Mouse (Mus musculus): ENCODE results near the gene Inf2. TPM values are rescaled to one million over a fixed set of nuclear protein-coding genes. Genes with fewer than 3 reads are reported as not detected.

The Inf2 gene
- 3.0 and 3.9 TPM in 2 replicates for polyA plus RNA-seq (2015; fragmentation: Nextera tagmentation; extraction: Ambion mirVana)

DNA sequence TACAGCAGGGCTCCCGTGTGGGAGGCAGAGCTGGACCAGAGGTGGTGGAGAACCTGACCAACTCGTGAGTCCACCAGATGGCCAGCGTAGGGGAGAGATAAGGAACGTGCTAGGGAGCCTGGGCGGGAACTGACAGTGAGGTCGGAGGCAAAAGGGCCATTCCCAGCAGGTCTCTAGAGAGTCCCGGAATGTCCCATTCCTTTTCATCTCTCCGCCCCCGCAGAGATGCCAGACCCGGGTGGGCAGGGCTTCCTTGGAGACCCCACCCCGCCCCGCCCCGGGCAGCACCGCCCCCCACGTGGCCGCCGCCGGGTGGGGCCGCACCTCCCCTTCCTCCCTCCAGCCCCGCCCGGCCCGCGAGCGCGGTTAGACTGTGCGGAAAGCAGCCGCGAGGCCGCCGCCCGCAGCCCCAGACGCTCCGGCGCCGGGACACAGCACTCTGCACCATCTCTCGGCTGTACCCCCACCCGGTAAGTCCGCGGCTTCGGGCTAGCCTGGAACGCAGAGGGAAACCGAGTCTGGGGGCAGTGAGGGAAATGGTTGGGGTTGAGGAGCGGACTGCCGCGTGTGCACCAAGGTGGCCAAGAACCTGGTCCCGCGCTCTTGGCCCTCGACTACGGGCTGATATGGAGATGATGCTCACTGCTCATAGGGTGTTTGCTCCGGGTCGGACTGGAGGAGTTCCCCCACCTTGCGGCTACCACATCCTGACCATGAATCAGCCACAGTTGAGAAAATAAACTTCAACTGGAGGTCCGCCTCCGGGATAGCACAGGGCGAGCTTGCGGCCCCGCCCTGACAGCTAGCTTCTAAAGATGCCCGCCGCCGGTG is at the start of gene Inf2:
TSS of gene Inf2 (plus strand) at position 359 of the 831 bp plus-strand sequence.
- peak; percentile 79 for ATAC-seq (replicated peaks)
- Histone ChIP-seq H3K9ac (replicated peaks) (peak within 1 kb of the TSS; percentile 58), H3K27me3 (0 out of 2 replicates have a peak, but pooled peaks cover 11% of the 10 kb centered on the region), H3K4me3 (peak within 1 kb of the TSS; percentile 50), H3K4me2 (replicated peaks) (peak within 1 kb of the TSS; percentile 83), H3K9me3 (no peaks in the 10 kb centered on the region), H3K4me1 (peaks cover 38% of the 10 kb centered on the region), H3K36me3 (no peaks in the 10 kb centered on the region), H3K27ac (replicated peaks) (no peak within 1 kb of the TSS)
- under 1% methylated on average over 58 of the region's 60 CpGs for WGBS

DNA sequence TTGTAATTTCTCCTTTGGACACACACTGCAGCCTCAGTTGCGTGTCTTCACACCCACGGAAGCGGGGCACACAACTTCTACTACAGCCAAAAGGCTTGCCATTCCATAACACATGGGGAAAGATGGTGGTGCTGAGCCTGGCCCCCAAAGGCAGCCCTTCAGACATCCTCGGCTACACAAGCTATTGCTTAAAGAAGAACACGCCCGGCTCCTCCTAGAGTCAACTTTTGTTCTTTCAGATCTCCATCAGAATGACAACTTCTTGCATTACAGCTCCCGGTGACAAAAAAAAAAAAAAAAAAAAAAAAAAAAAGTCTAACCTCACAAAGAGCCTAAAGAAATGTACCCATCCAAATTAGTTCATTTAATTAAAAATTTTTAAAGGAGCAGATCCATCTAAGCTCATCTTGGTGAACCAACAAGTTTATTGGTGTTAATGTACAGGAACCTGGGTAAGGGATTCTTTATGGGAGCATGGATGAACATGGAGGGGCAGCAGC is 49.1 kb upstream of the Inf2 start:
- peaks cover 35% of the 10 kb centered on the region for H3K4me1 ChIP-seq
- no peak for ATAC-seq (replicated peaks)

DNA sequence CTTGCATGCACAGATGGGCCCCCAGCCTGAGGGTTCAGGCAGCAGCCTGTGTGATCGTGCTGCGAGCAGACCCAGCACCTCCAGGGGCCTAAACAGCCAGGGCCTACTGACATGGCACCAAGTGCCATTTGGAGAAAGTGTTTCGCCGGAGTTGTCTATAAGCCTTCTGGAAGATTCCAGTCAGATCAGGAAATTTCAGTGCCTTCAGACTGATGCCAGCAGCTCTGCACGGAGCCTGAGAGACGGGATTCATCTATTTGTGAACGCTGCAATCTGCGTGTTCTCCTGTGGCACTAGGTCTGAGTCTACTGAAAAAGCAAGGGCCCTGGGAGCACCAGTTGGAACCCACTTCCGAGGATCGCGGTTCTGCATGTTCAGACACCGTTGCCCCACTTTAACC is 48.3 kb upstream of the Inf2 start:
- Histone ChIP-seq H3K27me3 (no peaks in the 10 kb centered on the region), H3K27ac (replicated peaks) (peak overlapping the region; percentile 92), H3K9ac (replicated peaks) (no peak overlapping the region), H3K9me3 (no peaks in the 10 kb centered on the region), H3K4me3 (no peak overlapping the region), H3K4me2 (replicated peaks) (no peak overlapping the region), H3K36me3 (no peaks in the 10 kb centered on the region), H3K4me1 (peaks cover 41% of the 10 kb centered on the region)
- 71% methylated on average over 12 of the region's 12 CpGs for WGBS
- ATAC-seq (replicated peaks), result no peak

More for the DNA sequence above, 49.1 kb upstream of the Inf2 start:
- Histone ChIP-seq H3K36me3 (no peaks in the 10 kb centered on the region), H3K27ac (replicated peaks) (no peak overlapping the region), H3K9ac (replicated peaks) (no peak overlapping the region), H3K4me2 (replicated peaks) (no peak overlapping the region), H3K9me3 (no peaks in the 10 kb centered on the region), H3K27me3 (no peaks in the 10 kb centered on the region), H3K4me3 (no peak overlapping the region)
- 89% methylated on average over 7 of the region's 7 CpGs for WGBS

DNA sequence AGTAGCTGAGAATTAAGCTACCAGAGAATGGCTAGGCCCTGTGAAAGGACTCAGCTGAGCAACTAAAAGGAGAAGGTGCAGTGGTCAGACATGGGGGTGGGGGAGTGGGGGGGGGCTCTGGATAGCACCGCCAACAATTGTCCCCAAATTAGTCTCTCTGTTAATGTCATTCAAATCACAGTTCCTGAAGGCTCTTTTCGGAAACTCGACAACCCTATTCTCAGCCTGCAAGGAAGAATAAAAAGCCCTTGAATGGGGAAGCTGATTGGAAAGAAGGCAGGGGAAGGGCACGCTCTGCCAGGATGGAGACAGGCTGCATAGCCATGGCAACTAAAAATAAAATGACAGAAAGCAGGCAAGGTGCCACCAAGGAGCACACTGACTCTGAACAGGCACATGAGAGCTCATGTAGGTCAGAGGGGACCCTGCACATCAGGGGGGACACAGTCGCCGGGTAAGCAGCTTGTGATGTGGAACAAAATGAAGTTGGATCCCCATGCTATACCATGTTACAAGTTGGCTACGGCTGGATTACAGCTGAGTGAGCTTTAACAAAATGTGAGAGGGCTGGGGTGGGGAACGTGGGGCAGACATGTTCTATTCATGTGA is 47.0 kb upstream of the Inf2 start:
- H3K4me3 ChIP-seq, result no peak overlapping the region
- H3K9me3 ChIP-seq, result no peaks in the 10 kb centered on the region
- ATAC-seq (replicated peaks), result peak; percentile 81
- H3K27ac ChIP-seq (replicated peaks), result peak overlapping the region; percentile 92
- peak overlapping the region; percentile 16 for H3K9ac ChIP-seq (replicated peaks)
- peaks cover 50% of the 10 kb centered on the region for H3K4me1 ChIP-seq
- WGBS, result 4% methylated on average over 8 of the region's 8 CpGs
- H3K4me2 ChIP-seq (replicated peaks), result 0 out of 2 replicates have a peak overlapping the region, but pooled peaks have one; percentile 22
- no peaks in the 10 kb centered on the region for H3K27me3 ChIP-seq
- no peaks in the 10 kb centered on the region for H3K36me3 ChIP-seq

DNA sequence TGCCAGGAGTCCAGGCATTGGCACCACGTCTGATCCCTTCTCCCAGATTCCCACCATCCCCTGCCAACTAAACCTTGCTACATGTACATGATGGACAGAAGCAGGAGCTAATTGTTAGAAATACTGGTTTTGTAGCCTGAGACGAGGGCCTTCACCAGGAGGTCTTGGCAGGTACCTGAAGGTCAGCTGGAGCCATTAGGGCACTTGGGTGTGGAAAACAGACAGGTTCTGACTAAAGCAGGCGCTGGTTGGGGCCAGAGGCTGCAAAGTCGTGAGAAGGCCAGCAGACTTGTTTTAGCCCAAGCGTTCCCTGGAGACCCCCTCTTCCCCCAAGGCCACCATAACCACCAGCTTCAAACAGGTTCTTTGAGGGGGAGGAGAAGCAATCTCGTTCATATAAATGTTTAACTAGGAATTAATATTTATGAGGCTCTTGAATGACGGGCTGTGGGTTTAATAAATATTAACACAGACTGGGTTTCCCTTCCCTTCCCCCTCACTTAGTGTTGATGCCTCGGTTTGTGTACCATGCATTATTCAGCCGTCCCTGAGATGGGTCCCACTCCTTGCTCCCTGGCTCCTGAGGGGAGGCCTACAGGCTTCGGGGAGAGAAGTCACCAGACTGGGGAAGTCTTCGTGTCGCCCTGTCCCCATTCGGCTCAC is 46.2 kb upstream of the Inf2 start:
- Histone ChIP-seq H3K4me1 (peaks cover 50% of the 10 kb centered on the region), H3K27ac (replicated peaks) (peak overlapping the region; percentile 92), H3K27me3 (no peaks in the 10 kb centered on the region), H3K36me3 (no peaks in the 10 kb centered on the region), H3K9ac (replicated peaks) (peak overlapping the region; percentile 39), H3K4me3 (no peak overlapping the region), H3K4me2 (replicated peaks) (peak overlapping the region; percentile 22; the same call in 1 of the 2 replicates), H3K9me3 (no peaks in the 10 kb centered on the region)
- peak; percentile 66 for ATAC-seq (replicated peaks)
- 30% methylated on average over 13 of the region's 13 CpGs for WGBS

DNA sequence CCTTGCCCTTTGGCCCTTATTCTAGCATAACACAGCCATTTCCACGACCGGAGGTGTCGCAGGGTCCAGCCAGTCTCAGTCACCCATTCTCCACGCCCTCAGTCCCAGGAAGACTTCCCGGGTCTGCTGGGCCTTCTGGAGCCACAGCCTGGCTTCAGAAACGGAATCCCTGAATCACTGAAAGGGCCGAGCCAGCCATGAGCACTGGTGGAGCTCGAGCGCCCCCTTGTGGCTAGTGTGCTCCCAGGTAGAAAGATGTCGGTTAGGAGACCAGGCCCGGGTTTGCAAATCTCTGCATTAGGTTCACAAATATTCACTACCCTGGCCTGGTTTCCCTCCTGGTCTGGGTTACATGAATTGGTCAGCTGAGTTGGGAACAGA is 45.7 kb upstream of the Inf2 start:
- Histone ChIP-seq H3K36me3 (no peaks in the 10 kb centered on the region), H3K27me3 (no peaks in the 10 kb centered on the region), H3K4me2 (replicated peaks) (peak overlapping the region; percentile 22; the same call in 1 of the 2 replicates), H3K9ac (replicated peaks) (peak overlapping the region; percentile 39), H3K4me1 (peaks cover 50% of the 10 kb centered on the region), H3K4me3 (no peak overlapping the region), H3K27ac (replicated peaks) (peak overlapping the region; percentile 92), H3K9me3 (no peaks in the 10 kb centered on the region)
- ATAC-seq (replicated peaks), result peak; percentile 65
- WGBS, result 4% methylated on average over 11 of the region's 11 CpGs

DNA sequence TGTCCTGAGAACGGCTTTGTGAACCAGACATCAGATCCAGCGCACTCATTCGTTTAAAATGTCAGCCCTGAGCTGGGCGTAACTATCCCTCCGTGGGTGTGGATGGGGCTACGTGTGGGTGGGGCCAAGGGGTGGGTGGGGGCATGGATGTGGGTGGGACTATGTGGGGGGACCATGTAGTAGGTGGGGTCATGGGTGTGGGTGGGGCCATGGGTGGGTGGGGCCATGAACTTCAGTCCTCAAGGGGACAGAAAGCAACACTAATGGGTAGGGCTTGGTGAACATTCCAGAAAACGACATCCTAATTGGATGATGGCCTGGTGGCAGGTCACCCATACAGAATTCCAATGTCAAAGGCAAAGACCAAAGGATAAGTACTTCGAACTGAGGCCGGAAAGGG is 44.6 kb upstream of the Inf2 start:
- H3K4me3 ChIP-seq, result no peak overlapping the region
- no peak for ATAC-seq (replicated peaks)

DNA sequence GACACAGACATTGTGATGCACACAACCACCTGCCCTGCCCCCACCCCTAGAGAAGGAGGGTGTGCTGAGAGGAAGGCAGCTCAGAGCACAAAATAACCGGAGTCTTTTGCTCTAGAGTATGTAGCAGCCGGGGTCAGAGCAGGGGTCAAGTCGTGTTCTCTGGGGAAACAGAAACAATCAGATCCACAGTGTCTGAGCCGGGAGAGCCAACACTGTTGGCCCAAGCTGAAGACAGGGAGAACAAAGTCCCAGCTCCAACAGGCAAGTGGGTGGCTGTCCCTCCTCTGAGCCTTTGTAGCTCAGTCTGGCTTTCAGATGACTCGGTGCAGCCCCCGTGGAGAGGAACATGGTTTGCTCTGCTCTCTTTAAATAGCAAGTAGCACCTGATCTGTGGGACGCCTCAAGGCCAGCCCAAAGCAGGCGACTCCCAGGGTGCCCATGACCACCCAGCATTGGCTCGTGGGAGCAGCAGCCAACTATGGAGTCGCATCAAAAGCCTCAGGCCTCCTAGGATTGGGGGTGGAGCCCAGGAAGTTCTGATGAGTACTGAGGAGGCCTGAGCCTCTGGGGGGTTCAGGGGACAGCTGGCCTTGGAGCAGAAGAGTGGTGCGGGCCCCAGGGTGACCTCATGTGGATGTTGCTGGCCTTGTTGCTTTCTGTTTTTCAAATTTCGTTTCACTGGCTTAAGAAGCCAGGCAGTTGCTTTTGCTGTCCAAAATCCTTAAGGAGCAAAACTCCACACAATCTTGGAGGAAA is 43.5 kb upstream of the Inf2 start:
- H3K4me3 ChIP-seq, result no peak overlapping the region
- no peaks in the 10 kb centered on the region for H3K36me3 ChIP-seq
- no peaks in the 10 kb centered on the region for H3K27me3 ChIP-seq
- H3K4me2 ChIP-seq (replicated peaks), result no peak overlapping the region
- no peak overlapping the region for H3K9ac ChIP-seq (replicated peaks)
- H3K4me1 ChIP-seq, result peaks cover 48% of the 10 kb centered on the region
- H3K27ac ChIP-seq (replicated peaks), result no peak overlapping the region
- ATAC-seq (replicated peaks), result no peak
- no peaks in the 10 kb centered on the region for H3K9me3 ChIP-seq
- WGBS, result 31% methylated on average over 12 of the region's 12 CpGs

More for the DNA sequence above, 44.6 kb upstream of the Inf2 start:
- Histone ChIP-seq H3K9me3 (no peaks in the 10 kb centered on the region), H3K27me3 (no peaks in the 10 kb centered on the region), H3K27ac (replicated peaks) (no peak overlapping the region), H3K4me1 (peaks cover 50% of the 10 kb centered on the region), H3K9ac (replicated peaks) (no peak overlapping the region), H3K36me3 (no peaks in the 10 kb centered on the region), H3K4me2 (replicated peaks) (no peak overlapping the region)
- WGBS, result 72% methylated on average over 9 of the region's 9 CpGs

DNA sequence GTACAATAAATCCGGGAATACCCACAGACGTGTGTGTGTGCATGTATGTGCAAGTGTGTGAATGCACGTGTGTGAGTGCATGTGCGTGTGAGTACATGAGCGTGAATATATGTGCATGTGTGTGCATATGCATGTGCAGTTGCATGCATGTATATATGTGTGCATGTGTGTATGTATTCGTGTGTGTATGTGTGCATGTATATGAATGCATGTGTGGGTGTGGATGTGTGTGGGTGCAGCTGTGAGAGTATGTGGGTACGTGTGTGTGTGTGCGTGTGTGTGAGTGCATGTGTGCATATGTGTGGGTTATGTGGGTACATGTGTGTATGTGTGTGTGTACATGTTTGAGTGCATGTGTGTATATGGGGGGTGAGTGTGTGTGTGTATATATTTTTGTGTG is 42.5 kb upstream of the Inf2 start:
- Histone ChIP-seq H3K4me3 (no peak overlapping the region), H3K9ac (replicated peaks) (no peak overlapping the region), H3K27me3 (no peaks in the 10 kb centered on the region), H3K4me1 (peaks cover 39% of the 10 kb centered on the region), H3K36me3 (no peaks in the 10 kb centered on the region), H3K9me3 (no peaks in the 10 kb centered on the region), H3K27ac (replicated peaks) (no peak overlapping the region), H3K4me2 (replicated peaks) (no peak overlapping the region)
- 83% methylated on average over 8 of the region's 8 CpGs for WGBS
- ATAC-seq (replicated peaks), result no peak

DNA sequence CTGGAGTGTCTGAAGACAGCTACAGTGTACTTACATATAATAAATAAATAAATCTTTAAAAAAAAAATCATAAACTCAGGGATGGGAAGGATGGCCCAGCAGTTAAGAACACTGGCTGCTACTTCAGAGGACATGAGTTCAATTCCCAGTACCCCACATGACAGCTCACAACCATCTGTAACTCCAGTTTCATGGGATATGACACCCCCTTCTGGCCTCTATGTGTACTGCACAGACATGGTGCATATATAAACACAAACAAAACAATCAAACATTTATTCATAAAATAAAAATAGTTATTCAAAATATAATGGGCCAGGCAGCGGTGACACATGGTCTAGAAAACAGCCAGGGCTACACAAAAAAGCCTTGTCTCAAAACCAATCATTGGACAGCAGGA is 39.3 kb upstream of the Inf2 start:
- no peak for ATAC-seq (replicated peaks)
- Histone ChIP-seq H3K36me3 (no peaks in the 10 kb centered on the region), H3K27ac (replicated peaks) (no peak overlapping the region), H3K27me3 (no peaks in the 10 kb centered on the region), H3K4me3 (no peak overlapping the region), H3K9me3 (no peaks in the 10 kb centered on the region), H3K4me2 (replicated peaks) (no peak overlapping the region), H3K9ac (replicated peaks) (no peak overlapping the region), H3K4me1 (peaks cover 22% of the 10 kb centered on the region)
- 98% methylated on average over 1 of the region's 1 CpGs for WGBS

DNA sequence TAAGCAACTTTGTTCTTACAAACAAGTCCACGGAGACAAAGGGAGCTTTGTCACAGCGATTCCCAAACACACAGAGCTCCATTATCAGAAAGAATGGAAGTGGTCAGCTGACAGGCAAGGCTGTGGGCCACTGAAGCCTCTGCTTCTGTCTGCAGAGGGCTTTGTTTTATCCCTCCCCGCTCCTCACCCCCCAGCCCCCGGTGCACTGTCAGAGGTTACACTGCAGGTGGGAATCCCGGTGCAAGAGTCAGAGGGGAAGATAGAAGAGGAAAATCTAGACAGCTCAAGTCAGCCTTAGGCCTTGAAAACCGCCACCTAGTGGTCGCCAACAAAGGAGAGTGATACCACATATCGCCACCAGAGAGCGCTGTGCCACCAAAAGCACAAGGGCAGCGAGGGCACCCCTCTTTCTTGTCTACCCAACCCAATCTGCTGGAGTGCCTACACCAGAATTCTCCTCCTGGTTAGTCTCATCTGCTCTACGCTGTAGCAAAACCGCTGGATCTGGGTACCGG is 36.7 kb upstream of the Inf2 start:
- no peak overlapping the region for H3K4me3 ChIP-seq
- no peak overlapping the region for H3K4me2 ChIP-seq (replicated peaks)
- H3K27ac ChIP-seq (replicated peaks), result 0 out of 2 replicates have a peak overlapping the region, but pooled peaks have one; percentile 20
- H3K4me1 ChIP-seq, result peaks cover 10% of the 10 kb centered on the region
- 4% methylated on average over 13 of the region's 13 CpGs for WGBS
- H3K36me3 ChIP-seq, result no peaks in the 10 kb centered on the region
- H3K9me3 ChIP-seq, result no peaks in the 10 kb centered on the region
- H3K9ac ChIP-seq (replicated peaks), result no peak overlapping the region
- peak; percentile 62 for ATAC-seq (replicated peaks)
- no peaks in the 10 kb centered on the region for H3K27me3 ChIP-seq

Data from forebrain, embryonic 15.5 days (tissue).